Mouse (Mus musculus): ENCODE data around the gene Rab21. TPM values are rescaled to one million over a fixed set of nuclear protein-coding genes. Genes with fewer than 3 reads are reported as not detected.

Rab21 gene
- polyA plus RNA-seq, 1 experiment = 40.8 TPM

DNA sequence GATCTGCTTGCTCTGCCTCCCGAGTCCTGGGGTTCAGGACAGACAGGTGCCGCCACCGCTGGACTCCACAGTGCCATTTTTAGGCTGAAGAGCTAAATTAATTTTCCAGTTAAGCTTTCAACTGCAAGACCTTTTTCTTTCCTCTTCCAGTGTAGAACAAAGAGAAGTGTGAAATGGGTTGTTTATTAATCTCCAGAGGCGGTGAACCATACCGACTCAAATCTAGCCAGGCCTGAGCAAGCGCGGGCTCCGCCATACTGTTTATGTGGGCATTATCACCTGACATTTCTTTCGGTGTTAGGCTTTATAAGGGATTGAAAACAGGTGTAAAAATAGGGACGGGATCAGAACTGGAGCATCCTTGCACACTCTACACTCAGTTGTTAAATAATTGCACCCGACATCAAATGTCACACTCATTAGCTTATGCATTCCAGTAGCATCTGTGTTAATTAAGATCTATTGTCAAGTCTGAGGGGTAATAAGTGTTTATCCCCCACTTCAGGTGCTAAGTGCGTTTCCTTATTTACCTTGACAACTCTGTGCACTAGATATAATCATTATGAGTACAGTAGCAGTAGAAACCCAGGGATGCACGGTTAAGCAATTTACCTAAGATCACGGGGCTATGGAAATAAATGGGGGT is 1.6 kb downstream of the Rab21 start:
- Histone ChIP-seq H3K4me3 (ENCODE audit: insufficient read depth, low read length) (peak overlapping the region; percentile 51), H3K27ac (ENCODE audit: insufficient read depth, low read length) (no peak overlapping the region)

GRCm38 (mm10) chr10:115312732-115313131 is 2.7 kb downstream of the Rab21 start:
- H3K27ac ChIP-seq (ENCODE audit: insufficient read depth, low read length) = no peak overlapping the region
- TF ChIP-seq POLR2A (IDR thresholded peaks at IDR 0.05; ENCODE audit: extremely low read depth, insufficient read depth, low read length) (no peak), CTCF (IDR thresholded peaks at IDR 0.05; ENCODE audit: extremely low read depth, insufficient read depth, low read length) (no peak)
- H3K4me3 ChIP-seq (ENCODE audit: insufficient read depth, low read length) = no peak overlapping the region
- peaks cover 4% of the 10 kb centered on the region for H3K4me1 ChIP-seq (ENCODE audit: control insufficient read depth, insufficient read depth, low read length)

More for the DNA sequence above, 1.6 kb downstream of the Rab21 start:
- peaks cover 4% of the 10 kb centered on the region for H3K4me1 ChIP-seq (ENCODE audit: control insufficient read depth, insufficient read depth, low read length)
- TF ChIP-seq POLR2A (IDR thresholded peaks at IDR 0.05; ENCODE audit: extremely low read depth, insufficient read depth, low read length) (no peak), CTCF (IDR thresholded peaks at IDR 0.05; ENCODE audit: extremely low read depth, insufficient read depth, low read length) (no peak)

DNA sequence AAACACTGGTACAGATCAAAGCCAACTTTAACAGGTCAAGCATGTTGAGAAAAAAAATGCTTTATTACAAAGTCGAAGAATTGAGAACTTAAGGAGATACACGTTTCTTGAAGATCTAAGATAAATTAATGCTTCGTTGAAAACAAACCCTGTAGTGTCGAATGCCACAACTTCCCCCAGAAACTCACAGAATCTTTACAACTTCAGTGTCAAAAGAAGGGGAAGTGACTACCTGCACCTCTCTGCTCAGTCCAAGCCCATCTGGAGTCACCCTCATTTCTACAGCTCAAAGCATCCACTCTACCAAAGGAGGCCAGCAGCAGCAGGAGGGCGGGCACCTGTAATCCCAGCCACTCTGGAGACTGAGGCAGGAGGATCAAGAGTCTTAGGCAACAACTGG is 3.2 kb downstream of the Rab21 start:
- Histone ChIP-seq H3K4me1 (ENCODE audit: control insufficient read depth, insufficient read depth, low read length) (peaks cover 5% of the 10 kb centered on the region), H3K4me3 (ENCODE audit: insufficient read depth, low read length) (no peak overlapping the region), H3K27ac (ENCODE audit: insufficient read depth, low read length) (no peak overlapping the region)
- no peak for TF ChIP-seq CTCF (IDR thresholded peaks at IDR 0.05; ENCODE audit: extremely low read depth, insufficient read depth, low read length)
- no peak for TF ChIP-seq POLR2A (IDR thresholded peaks at IDR 0.05; ENCODE audit: extremely low read depth, insufficient read depth, low read length)

DNA sequence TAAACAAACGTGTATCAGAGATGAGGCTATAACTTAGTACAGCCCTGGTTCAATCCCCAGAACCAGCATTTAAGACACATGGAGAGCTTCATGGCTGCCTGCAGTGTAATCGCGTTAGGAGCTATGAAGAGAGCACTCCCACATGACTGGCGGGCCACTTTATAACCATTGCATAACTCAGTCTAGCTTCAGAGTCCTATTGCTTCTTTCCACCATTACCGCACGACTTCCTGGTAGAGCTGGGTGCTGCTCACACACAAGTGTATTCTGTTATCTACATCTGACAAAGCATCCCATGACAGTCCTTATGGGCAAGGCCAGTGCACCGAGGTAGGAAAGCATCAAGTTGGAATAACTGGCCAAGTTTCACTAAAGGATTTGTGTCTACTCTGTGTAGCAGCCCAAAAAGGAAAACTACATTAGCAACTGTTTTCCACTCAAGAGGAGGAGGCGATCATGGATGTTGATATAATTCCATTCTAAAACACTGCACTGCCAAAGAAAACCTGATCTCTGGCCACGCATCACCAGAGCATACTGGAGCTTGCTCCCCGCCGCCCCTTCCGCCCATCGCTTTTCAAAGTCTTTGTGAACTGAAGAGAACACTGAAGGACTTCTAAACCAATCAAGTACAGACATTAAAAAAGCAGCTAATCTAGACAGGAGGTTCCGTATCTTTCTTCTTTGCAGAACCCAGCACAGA is 4.0 kb downstream of the Rab21 start:
- TF ChIP-seq CTCF (IDR thresholded peaks at IDR 0.05; ENCODE audit: extremely low read depth, insufficient read depth, low read length) (no peak), POLR2A (IDR thresholded peaks at IDR 0.05; ENCODE audit: extremely low read depth, insufficient read depth, low read length) (no peak)
- Histone ChIP-seq H3K27ac (ENCODE audit: insufficient read depth, low read length) (no peak overlapping the region), H3K4me3 (ENCODE audit: insufficient read depth, low read length) (no peak overlapping the region), H3K4me1 (ENCODE audit: control insufficient read depth, insufficient read depth, low read length) (peaks cover 6% of the 10 kb centered on the region)

DNA sequence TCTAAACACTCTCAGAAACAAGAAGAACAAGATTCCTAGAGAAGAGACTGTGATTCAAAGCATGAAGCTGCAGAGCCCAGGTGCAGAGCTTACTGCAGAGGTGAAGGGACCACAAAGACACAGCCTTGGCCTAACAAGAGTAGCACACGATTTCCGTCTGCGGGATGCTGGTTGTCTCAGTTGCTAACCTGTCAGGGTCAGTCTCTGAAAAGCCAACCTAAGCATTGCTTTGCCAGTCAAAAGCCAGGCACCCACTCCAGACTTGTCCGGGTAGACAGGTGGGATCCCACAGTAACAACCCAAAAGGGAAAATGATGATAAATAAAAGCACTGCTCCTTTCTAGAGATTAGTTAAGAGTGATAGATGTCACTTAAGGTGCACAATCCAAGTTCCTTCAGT is 6.2 kb downstream of the Rab21 start:
- Histone ChIP-seq H3K4me1 (ENCODE audit: control insufficient read depth, insufficient read depth, low read length) (peaks cover 7% of the 10 kb centered on the region), H3K27ac (ENCODE audit: insufficient read depth, low read length) (no peak overlapping the region), H3K4me3 (ENCODE audit: insufficient read depth, low read length) (no peak overlapping the region)
- TF ChIP-seq CTCF (IDR thresholded peaks at IDR 0.05; ENCODE audit: extremely low read depth, insufficient read depth, low read length) = no peak
- TF ChIP-seq POLR2A (IDR thresholded peaks at IDR 0.05; ENCODE audit: extremely low read depth, insufficient read depth, low read length) = no peak

DNA sequence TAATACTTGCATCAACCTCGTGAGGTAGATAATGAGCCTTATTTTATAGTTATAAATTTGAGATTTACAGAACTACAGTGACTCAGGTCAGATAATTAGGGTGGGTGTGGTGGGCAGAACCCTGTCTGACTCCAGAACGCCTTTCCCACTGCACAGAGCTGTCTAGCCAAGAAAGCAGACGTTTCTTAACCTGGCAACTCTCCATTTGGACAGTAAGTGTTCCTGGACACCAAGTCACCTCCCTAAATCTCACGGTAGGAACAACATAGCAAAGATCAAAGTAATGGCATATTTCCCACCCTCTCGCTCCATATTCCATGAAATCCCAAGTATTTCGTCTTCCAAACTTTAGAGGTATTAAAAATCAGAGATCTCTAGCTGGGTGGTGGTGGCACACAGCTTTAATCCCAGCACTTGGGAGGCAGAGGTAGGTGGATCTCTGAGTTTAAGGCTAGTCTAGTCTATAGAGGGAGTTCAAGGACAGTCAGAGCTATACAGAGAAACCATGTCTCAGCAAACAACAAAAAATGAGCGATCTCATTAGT is 8.0 kb downstream of the Rab21 start:
- Histone ChIP-seq H3K27ac (ENCODE audit: insufficient read depth, low read length) (no peak overlapping the region), H3K4me3 (ENCODE audit: insufficient read depth, low read length) (no peak overlapping the region), H3K4me1 (ENCODE audit: control insufficient read depth, insufficient read depth, low read length) (peaks cover 5% of the 10 kb centered on the region)
- TF ChIP-seq POLR2A (IDR thresholded peaks at IDR 0.05; ENCODE audit: extremely low read depth, insufficient read depth, low read length) (no peak), CTCF (IDR thresholded peaks at IDR 0.05; ENCODE audit: extremely low read depth, insufficient read depth, low read length) (no peak)

GRCm38 (mm10) chr10:115298683-115299082 is 16.7 kb downstream of the Rab21 start:
- no peak for TF ChIP-seq POLR2A (IDR thresholded peaks at IDR 0.05; ENCODE audit: extremely low read depth, insufficient read depth, low read length)
- no peak for TF ChIP-seq CTCF (IDR thresholded peaks at IDR 0.05; ENCODE audit: extremely low read depth, insufficient read depth, low read length)
- H3K4me3 ChIP-seq (ENCODE audit: insufficient read depth, low read length) = no peak overlapping the region

DNA sequence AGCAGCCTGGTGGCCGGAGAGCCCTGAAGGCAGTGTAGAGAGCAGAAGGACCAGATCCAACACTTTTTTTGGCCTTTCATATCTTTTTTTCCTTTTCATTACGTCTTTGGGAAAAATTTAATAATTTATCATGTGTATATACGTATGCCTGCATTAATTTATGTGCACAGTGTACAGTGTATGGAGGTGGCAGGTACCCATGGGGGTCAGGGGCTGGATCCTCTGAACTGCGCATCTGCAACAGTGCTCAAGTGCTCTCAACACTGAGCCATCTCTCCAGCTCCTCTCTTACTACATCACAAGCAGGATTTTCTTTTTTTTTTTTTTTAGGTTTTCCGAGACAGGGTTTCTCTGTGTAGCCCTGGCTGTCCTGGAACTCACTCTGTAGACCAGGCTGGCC is 17.8 kb downstream of the Rab21 start:
- no peak overlapping the region for H3K27ac ChIP-seq (ENCODE audit: insufficient read depth, low read length)
- H3K4me3 ChIP-seq (ENCODE audit: insufficient read depth, low read length) = no peak overlapping the region
- TF ChIP-seq CTCF (IDR thresholded peaks at IDR 0.05; ENCODE audit: extremely low read depth, insufficient read depth, low read length) (no peak), POLR2A (IDR thresholded peaks at IDR 0.05; ENCODE audit: extremely low read depth, insufficient read depth, low read length) (no peak)
- H3K4me1 ChIP-seq (ENCODE audit: control insufficient read depth, insufficient read depth, low read length) = peaks cover 1% of the 10 kb centered on the region; the same call in 1 of the 2 replicates

More at GRCm38 (mm10) chr10:115298683-115299082, 16.7 kb downstream of the Rab21 start:
- Histone ChIP-seq H3K27ac (ENCODE audit: insufficient read depth, low read length) (no peak overlapping the region), H3K4me1 (ENCODE audit: control insufficient read depth, insufficient read depth, low read length) (peaks cover 1% of the 10 kb centered on the region; the same call in 1 of the 2 replicates)

DNA sequence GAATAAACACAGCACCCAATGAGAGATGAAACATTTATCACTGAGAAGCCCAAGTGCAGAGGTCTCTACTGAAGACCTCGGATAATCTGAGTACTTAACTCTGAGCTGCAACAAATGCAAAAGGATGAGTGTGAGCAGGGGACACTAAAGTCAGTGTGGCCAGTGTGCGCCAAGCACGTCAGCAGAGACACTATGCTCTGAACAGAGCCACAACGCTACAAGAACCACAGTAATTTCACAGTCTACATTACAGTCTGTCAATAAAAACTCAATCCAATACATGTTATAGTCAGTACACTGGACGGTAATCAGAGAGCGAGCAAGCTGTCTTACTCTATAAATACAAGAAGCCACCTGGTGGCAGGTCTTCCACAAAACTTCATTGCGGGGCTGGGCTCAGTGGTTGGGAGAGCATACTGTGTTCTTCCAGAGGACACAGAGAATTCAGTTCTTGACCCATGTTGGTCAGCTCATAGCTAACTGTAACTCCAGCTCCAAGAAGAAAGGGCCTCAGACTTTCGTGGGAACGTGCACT is 18.9 kb downstream of the Rab21 start:
- H3K27ac ChIP-seq (ENCODE audit: insufficient read depth, low read length) = no peak overlapping the region
- H3K4me3 ChIP-seq (ENCODE audit: insufficient read depth, low read length) = no peak overlapping the region
- H3K4me1 ChIP-seq (ENCODE audit: control insufficient read depth, insufficient read depth, low read length) = peaks cover 1% of the 10 kb centered on the region; the same call in 1 of the 2 replicates
- TF ChIP-seq CTCF (IDR thresholded peaks at IDR 0.05; ENCODE audit: extremely low read depth, insufficient read depth, low read length) (no peak), POLR2A (IDR thresholded peaks at IDR 0.05; ENCODE audit: extremely low read depth, insufficient read depth, low read length) (no peak)

Measured in cortical plate, adult 2 months (tissue).